Mouse (Mus musculus) heart, postnatal 0 days (tissue): ENCODE measurements at regions not wholly inside any gene's neighbourhood (a gene's known extent, or its start where the extent isn't known, plus 50 kb on each side); places are given as distances from the start of the nearest gene placed in this dataset.

Experiments
- CTCF ChIP-seq: IDR thresholded peaks from 2 replicates; pipeline ENCODE4 v1.5.1; 2016; ENCODE audit warnings: antibody characterized with exemption, control low read depth, low read depth
- EP300 ChIP-seq: IDR thresholded peaks from 2 replicates; pipeline ENCODE4 v1.6.1; 2016; ENCODE audit warnings: antibody characterized with exemption, low read depth

DNA sequence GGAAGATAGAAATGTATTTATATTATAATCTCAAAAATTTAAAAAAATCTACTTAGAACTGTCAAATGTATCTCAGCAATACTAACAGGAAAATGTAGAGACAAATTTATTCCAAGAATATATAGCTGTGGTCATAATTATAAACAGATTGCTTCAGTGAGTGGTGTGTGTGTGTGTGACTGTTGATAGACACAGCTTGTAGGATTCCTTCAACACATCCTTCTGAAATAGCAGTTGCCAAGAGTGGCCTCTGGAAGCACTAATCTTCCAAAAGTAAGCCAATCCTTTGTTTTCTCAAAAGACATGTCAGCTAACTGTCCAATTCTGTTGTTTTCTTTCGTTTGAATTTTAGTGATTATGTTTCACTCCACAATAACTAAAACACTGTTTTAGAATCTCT, 95.2 kb upstream of the Trpc4 start:
- TF ChIP-seq CTCF: no peak
- TF ChIP-seq EP300: no peak
